Mouse (Mus musculus) heart, postnatal 0 days (tissue): ENCODE data around the gene Drosha. TPM values are rescaled to one million over a fixed set of nuclear protein-coding genes. Genes with fewer than 3 reads are reported as not detected.

ENCODE experiments used
- ATAC-seq: fragments of 200-750 bp; cut with Nextera tagmentation; 2 replicates; pipeline ENCODE4 v1.8.0; 2017; ENCODE audit warnings: low read depth, moderate number of reproducible peaks, moderate library complexity; ENCODE audit not compliant: insufficient read depth
- DNase-seq: peaks from one replicate; pipeline ENCODE4 v3.0.0-alpha.2; 2016; ENCODE audit warnings: low spot score
- H3K27ac ChIP-seq: fragments of 300-500 bp; sonication (generic); 2 replicates; pipeline ENCODE4 v1.5.1; 2014; ENCODE audit warnings: low read depth, mild to moderate bottlenecking
- H3K27me3 ChIP-seq: fragments of 300-500 bp; sonication (generic); 2 replicates; pipeline ENCODE4 v1.6.1; 2014; ENCODE audit warnings: low read length, mixed read lengths; ENCODE audit not compliant: control insufficient read depth, insufficient read depth
- H3K36me3 ChIP-seq: fragments of 300-500 bp; sonication (generic); replicated peaks from 2 replicates; pipeline ENCODE4 v1.6.1; 2014; ENCODE audit warnings: low read length, mixed read lengths; ENCODE audit not compliant: control insufficient read depth, insufficient read depth
- H3K4me1 ChIP-seq: fragments of 300-500 bp; sonication (generic); 2 replicates; pipeline ENCODE4 v1.6.1; 2014; ENCODE audit warnings: antibody characterized with exemption; ENCODE audit not compliant: control insufficient read depth, insufficient read depth
- H3K4me2 ChIP-seq: fragments of 300-500 bp; sonication (generic); 2 replicates; pipeline ENCODE4 v1.6.1; 2014; ENCODE audit warnings: low read depth, mild to moderate bottlenecking, low read length, moderate library complexity
- H3K4me3 ChIP-seq: fragments of 300-500 bp; sonication (generic); 2 replicates; pipeline ENCODE4 v1.5.1; 2014; ENCODE audit warnings: low read depth, low read length
- H3K9ac ChIP-seq: fragments of 300-500 bp; sonication (generic); replicated peaks from 2 replicates; pipeline ENCODE4 v1.6.1; 2014; ENCODE audit warnings: low read depth, low read length, mixed read lengths
- H3K9me3 ChIP-seq: fragments of 300-500 bp; sonication (generic); replicated peaks from 2 replicates; pipeline ENCODE4 v1.6.1; 2016; ENCODE audit warnings: low read length; ENCODE audit not compliant: control insufficient read depth
- CTCF ChIP-seq: IDR thresholded peaks from 2 replicates; pipeline ENCODE4 v1.5.1; 2016; ENCODE audit warnings: antibody characterized with exemption, control low read depth, low read depth
- EP300 ChIP-seq: IDR thresholded peaks from 2 replicates; pipeline ENCODE4 v1.6.1; 2016; ENCODE audit warnings: antibody characterized with exemption, low read depth
- WGBS: fragments of 180-500 bp; shearing (Covaris S2); extraction: QIAGEN DNeasy Blood & Tissue Kit; methylation state at CpG from one replicate; pipeline ENCODE4 v1.1.7; 2014; 5-methylcytosine and 5-hydroxymethylcytosine counted together
- polyA plus RNA-seq: library from polyadenylated mRNA; unstranded; fragments of >200 nt; fragmentation: Nextera tagmentation; extraction: Ambion mirVana; gene quantifications from 2 replicates; pipeline ENCODE4 v1.2.1, GENCODE M21; 2015
- total RNA-seq: library from RNA; depleted of rRNA; stranded (reverse); fragments of >200 nt; gene quantifications from 2 replicates; pipeline ENCODE4 v1.2.3, GENCODE M21; 2014; ENCODE audit warnings: low replicate concordance; rRNA removed

Gene Drosha
- total RNA-seq (10.1 and 12.5 TPM in 2 replicates), polyA plus RNA-seq (11.9 and 12.4 TPM in 2 replicates)

- H3K36me3 ChIP-seq = peaks cover 48% of the 10 kb centered on the region
Observed at GRCm38 (mm10) chr15:12824197-12824952, at the start of gene Drosha, which contains the start of gene 6030458C11Rik. Gene Drosha, plus strand, starts transcription at chr15:12824815. Gene 6030458C11Rik, minus strand, starts transcription at chr15:12824649.

GRCm38 (mm10) chr15:12781296-12781695 is 43.3 kb upstream of the Drosha start:
- WGBS = 80% methylated on average over 6 of the region's 6 CpGs

More at GRCm38 (mm10) chr15:12824197-12824952, at the start of gene Drosha, which contains the start of gene 6030458C11Rik:
- Histone ChIP-seq H3K4me3 (peak within 1 kb of the TSS; percentile 93), H3K27me3 (no peaks in the 10 kb centered on the region), H3K9ac (peak within 1 kb of the TSS; percentile 89), H3K27ac (peak within 1 kb of the TSS; percentile 76), H3K9me3 (no peaks in the 10 kb centered on the region), H3K4me1 (peaks cover 16% of the 10 kb centered on the region; the same call in 1 of the 2 replicates), H3K4me2 (peak within 1 kb of the TSS; percentile 72)
- under 1% methylated on average over 67 of the region's 67 CpGs for WGBS
- TF ChIP-seq EP300 = peak; percentile 15; the same call in 1 of the 2 replicates
- TF ChIP-seq CTCF = no peak
- DNase-seq (peak; percentile 96), ATAC-seq (peak; percentile 100)

GRCm38 (mm10) chr15:12781729-12782326 is 42.8 kb upstream of the Drosha start:
- Histone ChIP-seq H3K27me3 (no peaks in the 10 kb centered on the region), H3K4me2 (no peak overlapping the region), H3K27ac (no peak overlapping the region), H3K9ac (no peak overlapping the region), H3K9me3 (no peaks in the 10 kb centered on the region; the same call in 1 of the 2 replicates), H3K36me3 (no peaks in the 10 kb centered on the region), H3K4me1 (no peaks in the 10 kb centered on the region), H3K4me3 (no peak overlapping the region)
- 44% methylated on average over 13 of the region's 16 CpGs for WGBS
- ATAC-seq (no peak), DNase-seq (no peak)
- TF ChIP-seq EP300 (no peak), CTCF (no peak)

More at GRCm38 (mm10) chr15:12781296-12781695, 43.3 kb upstream of the Drosha start:
- no peak for TF ChIP-seq EP300
- TF ChIP-seq CTCF = no peak
- no peaks in the 10 kb centered on the region for H3K36me3 ChIP-seq
- H3K4me1 ChIP-seq = no peaks in the 10 kb centered on the region
- no peak for ATAC-seq
- H3K27me3 ChIP-seq = no peaks in the 10 kb centered on the region
- H3K9me3 ChIP-seq = no peaks in the 10 kb centered on the region; the same call in 1 of the 2 replicates
- no peak overlapping the region for H3K4me3 ChIP-seq
- H3K27ac ChIP-seq = no peak overlapping the region
- no peak for DNase-seq
- H3K4me2 ChIP-seq = no peak overlapping the region
- H3K9ac ChIP-seq = no peak overlapping the region

- ATAC-seq (no peak), DNase-seq (no peak)
- Histone ChIP-seq H3K36me3 (no peaks in the 10 kb centered on the region), H3K4me3 (no peak overlapping the region), H3K4me1 (peaks cover 8% of the 10 kb centered on the region; the same call in 1 of the 2 replicates), H3K9me3 (no peaks in the 10 kb centered on the region), H3K9ac (no peak overlapping the region), H3K27me3 (no peaks in the 10 kb centered on the region), H3K27ac (no peak overlapping the region), H3K4me2 (no peak overlapping the region)
- TF ChIP-seq EP300 = no peak
- TF ChIP-seq CTCF = no peak
- WGBS = 81% methylated on average over 5 of the region's 5 CpGs
Observed at GRCm38 (mm10) chr15:12788536-12788935, 36.1 kb upstream of the Drosha start.

- H3K4me3 ChIP-seq = no peak overlapping the region
- H3K9ac ChIP-seq = 0 out of 2 replicates have a peak overlapping the region, but pooled peaks have one; percentile 20
- no peaks in the 10 kb centered on the region for H3K9me3 ChIP-seq
- ATAC-seq = peak; percentile 57
- H3K4me2 ChIP-seq = no peak overlapping the region
- TF ChIP-seq EP300 (no peak), CTCF (no peak)
- DNase-seq = peak; percentile 25
- 26% methylated on average over 10 of the region's 10 CpGs for WGBS
- H3K4me1 ChIP-seq = peaks cover 8% of the 10 kb centered on the region; the same call in 1 of the 2 replicates
- peak overlapping the region; percentile 51 for H3K27ac ChIP-seq
- H3K27me3 ChIP-seq = no peaks in the 10 kb centered on the region
- H3K36me3 ChIP-seq = no peaks in the 10 kb centered on the region
Observed at GRCm38 (mm10) chr15:12789406-12789867, 35.2 kb upstream of the Drosha start.
